26 mouse cellular contexts compared by ENCODE assay signal in the genomic region with DNA sequence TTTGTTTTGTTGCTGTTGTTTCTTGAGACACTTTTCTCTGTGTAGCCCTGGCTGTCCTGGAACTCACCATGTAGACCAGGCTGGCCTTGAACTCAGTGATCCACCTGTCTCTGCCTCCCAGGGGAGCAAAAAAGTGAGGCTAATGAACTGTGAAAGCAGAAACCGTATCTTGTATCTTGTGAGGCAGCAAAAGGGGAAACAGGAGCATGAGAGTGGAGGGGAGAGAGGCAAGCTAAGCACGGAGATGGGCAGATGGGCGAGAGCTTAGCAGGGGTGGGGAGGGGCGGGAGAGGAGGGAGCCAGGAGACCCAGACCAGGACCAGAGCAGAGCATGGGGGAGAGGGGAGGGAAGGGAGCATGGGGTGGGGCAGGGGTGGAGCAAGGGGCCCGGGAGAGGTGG.
DNase-seq lines count a peak whose midpoint lies in the region; ATAC-seq and TF ChIP-seq lines count a peak whose summit lies in the region.
"Had no signal": no experiment of that assay in that cellular context is flagged by ENCODE, and none has a peak within 500 bp of the region (broad histone marks: within the 10 kb centered on the region; RNA-seq: fewer than 3 reads in every experiment).

No protein-coding gene starts in this region.

- no peak for ATAC-seq in hindbrain, postnatal 0 days
- ATAC-seq: activated CD4-positive, CD25-positive, alpha-beta regulatory T cell, adult 4 months; forebrain, embryonic 16.5 days; intestine, embryonic 15.5 days; liver, postnatal 0 days; midbrain, embryonic 13.5 days had no signal

- 31% methylated on average over 5 of the region's 5 CpGs for WGBS in hindbrain, embryonic 10.5 days
- 29% methylated on average over 5 of the region's 5 CpGs for WGBS in hindbrain, postnatal 0 days

- H3K79me2 ChIP-seq in CH12.LX (replicated peaks; ENCODE audit: control insufficient read depth, extremely low read depth, insufficient read depth, poor library complexity, severe bottlenecking) = no peaks in the 10 kb centered on the region

- no peak overlapping the region for H3K4me3 ChIP-seq in hindbrain, embryonic 10.5 days
- H3K4me3 ChIP-seq in hindbrain, postnatal 0 days (ENCODE audit: low read length) = no peak overlapping the region
- no peak overlapping the region for H3K4me3 ChIP-seq in CH12.LX (replicated peaks in 1 of 3; ENCODE audit: low read depth in 2 of 3, low read length in 2 of 3, poor library complexity in 1 of 3)
- H3K4me3 ChIP-seq: heart, adult 2 months; heart, embryonic 13.5 days; hindbrain, embryonic 15.5 days; intestine, embryonic 15.5 days; layer of hippocampus, adult 2 months; limb, embryonic 12.5 days; midbrain, embryonic 13.5 days had no signal

- H3K36me3 ChIP-seq in hindbrain, embryonic 10.5 days = no peaks in the 10 kb centered on the region
- no peaks in the 10 kb centered on the region for H3K36me3 ChIP-seq in hindbrain, postnatal 0 days (ENCODE audit: insufficient read depth, low read length)
- H3K36me3 ChIP-seq in CH12.LX (replicated peaks in 1 of 2; ENCODE audit: control insufficient read depth in 1 of 2, insufficient read depth in 1 of 2, low read length in 1 of 2) = no peaks in the 10 kb centered on the region
- H3K36me3 ChIP-seq: heart, embryonic 13.5 days; hindbrain, embryonic 15.5 days; intestine, embryonic 15.5 days; limb, embryonic 12.5 days; midbrain, embryonic 13.5 days had no signal

- H3K27me3 ChIP-seq in hindbrain, embryonic 10.5 days (ENCODE audit: insufficient read depth, poor library complexity, severe bottlenecking) = peaks cover 9% of the 10 kb centered on the region; the same call in 1 of the 2 replicates
- no peaks in the 10 kb centered on the region for H3K27me3 ChIP-seq in hindbrain, postnatal 0 days (ENCODE audit: insufficient read depth, low read length)
- H3K27me3 ChIP-seq in CH12.LX (replicated peaks) = no peaks in the 10 kb centered on the region
- H3K27me3 ChIP-seq: heart, embryonic 13.5 days; hindbrain, embryonic 15.5 days; intestine, embryonic 15.5 days; limb, embryonic 12.5 days had no signal

- TF ChIP-seq EP300 in CH12.LX (IDR thresholded peaks at IDR 0.05; ENCODE audit: low read length) = no peak

- no peak for TF ChIP-seq RAD21 in CH12.LX (IDR thresholded peaks at IDR 0.05; ENCODE audit: low read depth, low read length)

- no peak for TF ChIP-seq CTCF in hindbrain, postnatal 0 days (IDR thresholded peaks at IDR 0.05; ENCODE audit: low read depth)
- TF ChIP-seq CTCF in CH12.LX (conservative IDR thresholded peaks at IDR 0.05 in 1 of 2, IDR thresholded peaks at IDR 0.05 in 1 of 2; ENCODE audit: low read depth in 2 of 2, low read length in 2 of 2) = no peak

- no peak overlapping the region for H3K9ac ChIP-seq in hindbrain, postnatal 0 days (replicated peaks; ENCODE audit: low read length)
- no peak overlapping the region for H3K9ac ChIP-seq in CH12.LX (ENCODE audit: insufficient read depth, low read depth)
- H3K9ac ChIP-seq: heart, embryonic 13.5 days; hindbrain, embryonic 15.5 days; intestine, embryonic 15.5 days; limb, embryonic 12.5 days; liver, postnatal 0 days; midbrain, embryonic 13.5 days had no signal

- no peaks in the 10 kb centered on the region for H3K9me3 ChIP-seq in hindbrain, embryonic 10.5 days
- H3K9me3 ChIP-seq in hindbrain, postnatal 0 days (ENCODE audit: low read length) = no peaks in the 10 kb centered on the region
- no peaks in the 10 kb centered on the region for H3K9me3 ChIP-seq in CH12.LX (replicated peaks; ENCODE audit: low read length)
- H3K9me3 ChIP-seq: heart, embryonic 13.5 days; hindbrain, embryonic 15.5 days; intestine, embryonic 15.5 days; limb, embryonic 12.5 days; midbrain, embryonic 13.5 days had no signal

- TF ChIP-seq POLR2A in CH12.LX (IDR thresholded peaks at IDR 0.05; ENCODE audit: low read depth, low read length) = no peak

- no peak overlapping the region for H3K4me2 ChIP-seq in hindbrain, postnatal 0 days (ENCODE audit: low read depth, low read length)
- H3K4me2 ChIP-seq in CH12.LX (ENCODE audit: insufficient read depth, low read depth, poor library complexity, severe bottlenecking) = no peak overlapping the region
- H3K4me2 ChIP-seq: heart, embryonic 13.5 days; hindbrain, embryonic 15.5 days; intestine, embryonic 15.5 days; limb, embryonic 12.5 days; liver, embryonic 11.5 days; midbrain, embryonic 13.5 days had no signal

- dilution Hi-C loops in CH12.LX (cut with MboI; ENCODE audit: extremely low pct_ligation_motif_present, extremely low pct_unique_long_range_greater_than_20kb, low sequenced_read_pairs) = no loop called here

- in situ Hi-C loops in CH12.LX (cut with MboI; ENCODE audit: low pct_ligation_motif_present, low pct_unique_long_range_greater_than_20kb, low sequenced_read_pairs) = loop anchor here (10.0 kb wide), 2 partner anchors 140 to 280 kb away; no protein-coding TSS in a partner anchor

- H3K4me1 ChIP-seq in hindbrain, embryonic 10.5 days (replicated peaks) = peaks cover 27% of the 10 kb centered on the region
- H3K4me1 ChIP-seq in hindbrain, postnatal 0 days (ENCODE audit: insufficient read depth, low read length) = no peaks in the 10 kb centered on the region
- peaks cover 3 to 20% of the 10 kb centered on the region in 2 experiments for H3K4me1 ChIP-seq in CH12.LX (ENCODE audit: control insufficient read depth in 1 of 2, insufficient read depth in 2 of 2)
- H3K4me1 ChIP-seq: heart, embryonic 13.5 days; hindbrain, embryonic 15.5 days; intestine, embryonic 15.5 days had no signal

- DNase-seq in hindbrain, embryonic 10.5 days (ENCODE audit: low spot score) = peak; percentile 6
- DNase-seq in hindbrain, postnatal 0 days (ENCODE audit: low spot score) = no peak
- DNase-seq in CH12.LX (ENCODE audit: extremely low read depth) (peak; percentile 67), MEL-GATA-1-ER (ENCODE audit: extremely low read depth, low read depth) (peak; percentile 44)
- DNase-seq in retina, postnatal 7 days (ENCODE audit: low read depth, low spot score) = peak; percentile 20
- DNase-seq in lung, postnatal 14 days = no peak
- no peak for DNase-seq in cerebellum, postnatal 36 days
- DNase-seq: adrenal gland, adult 8-10 months; cerebellum, adult 18-20 months; gastrocnemius, postnatal 14 days; heart, adult 2 months; heart, postnatal 14 days; kidney, adult 8-10 months; kidney, postnatal 25 days; liver, postnatal 0 days; right cerebral cortex, postnatal 25 days; spleen, adult 18-20 months had no signal

- H3K27ac ChIP-seq in hindbrain, embryonic 10.5 days = 0 out of 2 replicates have a peak overlapping the region, but pooled peaks have one; percentile 40
- no peak overlapping the region for H3K27ac ChIP-seq in hindbrain, postnatal 0 days
- no peak overlapping the region for H3K27ac ChIP-seq in CH12.LX (ENCODE audit: insufficient read depth, low read depth)
- H3K27ac ChIP-seq: heart, adult 2 months; heart, embryonic 13.5 days; hindbrain, embryonic 15.5 days; intestine, embryonic 15.5 days; layer of hippocampus, adult 2 months; limb, embryonic 12.5 days; midbrain, embryonic 13.5 days had no signal

TF ChIP-seq in CH12.LX, 34 proteins besides CTCF, POLR2A, EP300 and RAD21:
- peak; percentile 23; the same call in 1 of the 2 replicates for TF ChIP-seq BHLHE40 (IDR thresholded peaks at IDR 0.05; ENCODE audit: low read depth, low read length)
- 0 out of 2 replicates have a peak, but pooled peaks have one; percentile 33 for TF ChIP-seq KAT2A (IDR thresholded peaks at IDR 0.05; ENCODE audit: insufficient replicate concordance, low read length)
- no peak for TF ChIP-seq ZC3H11A (IDR thresholded peaks at IDR 0.05; ENCODE audit: low read depth, low read length)
- no peak; the same call in 1 of the 2 replicates for TF ChIP-seq CHD1 (IDR thresholded peaks at IDR 0.05; ENCODE audit: low read depth, low read length)
- peak; percentile 45; the same call in 1 of the 2 replicates for TF ChIP-seq ZNF384 (IDR thresholded peaks at IDR 0.05; ENCODE audit: low read depth, low read length)
- no peak for TF ChIP-seq MAZ (IDR thresholded peaks at IDR 0.05; ENCODE audit: low read depth, low read length)
- TF ChIP-seq E2F4 (IDR thresholded peaks at IDR 0.05; ENCODE audit: insufficient replicate concordance, low read depth, low read length) = no peak
- no peak for TF ChIP-seq MXI1 (IDR thresholded peaks at IDR 0.05; ENCODE audit: low read depth, low read length)
- no peak for TF ChIP-seq USF2 (conservative IDR thresholded peaks at IDR 0.05; ENCODE audit: low read depth, low read length)
- TF ChIP-seq RCOR1 (conservative IDR thresholded peaks at IDR 0.05; ENCODE audit: low read depth, low read length) = no peak
- 0 out of 2 replicates have a peak, but pooled peaks have one; percentile 17 for TF ChIP-seq TCF12 (IDR thresholded peaks at IDR 0.05; ENCODE audit: low read depth, low read length)
TF ChIP-seq in CH12.LX: peak in this region for 4.

Comparison
In these comparisons a context has a peak if more than half of its experiments do, and no peak if none do; other contexts are left out.
1. DNase-seq: peak in hindbrain, embryonic 10.5 days (single experiment), CH12.LX (single experiment), MEL-GATA-1-ER (single experiment) and retina, postnatal 7 days (single experiment); none in hindbrain, postnatal 0 days (single experiment), lung, postnatal 14 days (single experiment) and cerebellum, postnatal 36 days (0 of 2).